Mouse (Mus musculus) E14TG2a.4 (cell line): ENCODE measurements around the gene Sbno2.
"Not testable (repeated sequence)": the region's sequence is repeated elsewhere in the genome, so short reads cannot be mapped to it uniquely, and the experiment has no call there.

ENCODE experiments used
- H3K27me3 ChIP-seq: 2 replicates; pipeline ENCODE4 v1.6.1; 2014; ENCODE audit warnings: low read length, control low read depth; ENCODE audit not compliant: insufficient read depth
- H3K36me3 ChIP-seq: 2 replicates; pipeline ENCODE4 v1.6.1; 2014; ENCODE audit warnings: low read length, control low read depth; ENCODE audit not compliant: insufficient read depth
- H3K4me1 ChIP-seq: replicated peaks from 2 replicates; pipeline ENCODE4 v1.6.1; 2014; ENCODE audit warnings: low read depth, low read length, control low read depth
- H3K4me3 ChIP-seq: replicated peaks from 2 replicates; pipeline ENCODE4 v1.5.1; 2014; ENCODE audit warnings: mild to moderate bottlenecking, low read length
- H3K9me3 ChIP-seq: 2 replicates; pipeline ENCODE4 v1.6.1; 2014; ENCODE audit warnings: low read length, control low read depth
- CTCF ChIP-seq: conservative IDR thresholded peaks from 2 replicates; pipeline ENCODE4 v1.5.1; 2014; ENCODE audit warnings: low read length
- NANOG ChIP-seq: IDR thresholded peaks from 2 replicates; pipeline ENCODE4 v1.6.1; 2014; ENCODE audit warnings: borderline replicate concordance, low read length, mixed read lengths
- POU5F1 ChIP-seq: IDR thresholded peaks from 2 replicates; pipeline ENCODE4 v1.6.1; 2014; ENCODE audit warnings: low read length, borderline replicate concordance

Gene Sbno2

GRCm38 (mm10) chr10:80055364-80055763 lies 50.0 kb downstream of the Sbno2 start:
- peak overlapping the region; percentile 93 for H3K4me3 ChIP-seq

DNA sequence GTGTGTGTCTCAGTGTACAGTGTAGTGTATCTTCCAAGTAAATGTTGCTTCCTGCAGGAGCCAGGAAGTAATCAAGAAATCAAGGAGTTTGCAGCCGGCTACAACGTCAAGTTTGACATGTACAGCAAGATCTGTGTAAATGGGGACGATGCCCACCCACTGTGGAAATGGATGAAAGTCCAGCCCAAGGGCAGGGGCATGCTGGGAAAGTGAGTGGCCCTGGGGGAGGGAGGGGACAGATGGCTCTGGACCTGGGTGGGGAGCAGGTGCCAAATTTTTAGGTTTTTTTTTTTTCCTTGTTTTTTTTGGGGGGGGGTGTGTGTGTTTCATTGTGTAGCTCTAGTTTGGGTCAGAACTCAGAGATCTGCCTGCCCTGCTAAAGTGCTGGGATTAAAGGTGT lies 50.5 kb downstream of the Sbno2 start:
- H3K36me3 ChIP-seq: peaks cover 63% of the 10 kb centered on the region
- not testable (repeated sequence) for H3K9me3 ChIP-seq, H3K27me3 ChIP-seq
- H3K4me1 ChIP-seq: peaks cover 77% of the 10 kb centered on the region
- peak overlapping the region; percentile 93 for H3K4me3 ChIP-seq

More at GRCm38 (mm10) chr10:80055364-80055763, 50.0 kb downstream of the Sbno2 start:
- Histone ChIP-seq H3K36me3 (peaks cover 67% of the 10 kb centered on the region), H3K9me3 (no peaks in the 10 kb centered on the region), H3K27me3 (no peaks in the 10 kb centered on the region), H3K4me1 (peaks cover 77% of the 10 kb centered on the region)
- TF ChIP-seq POU5F1 (no peak), NANOG (no peak), CTCF (no peak)

DNA sequence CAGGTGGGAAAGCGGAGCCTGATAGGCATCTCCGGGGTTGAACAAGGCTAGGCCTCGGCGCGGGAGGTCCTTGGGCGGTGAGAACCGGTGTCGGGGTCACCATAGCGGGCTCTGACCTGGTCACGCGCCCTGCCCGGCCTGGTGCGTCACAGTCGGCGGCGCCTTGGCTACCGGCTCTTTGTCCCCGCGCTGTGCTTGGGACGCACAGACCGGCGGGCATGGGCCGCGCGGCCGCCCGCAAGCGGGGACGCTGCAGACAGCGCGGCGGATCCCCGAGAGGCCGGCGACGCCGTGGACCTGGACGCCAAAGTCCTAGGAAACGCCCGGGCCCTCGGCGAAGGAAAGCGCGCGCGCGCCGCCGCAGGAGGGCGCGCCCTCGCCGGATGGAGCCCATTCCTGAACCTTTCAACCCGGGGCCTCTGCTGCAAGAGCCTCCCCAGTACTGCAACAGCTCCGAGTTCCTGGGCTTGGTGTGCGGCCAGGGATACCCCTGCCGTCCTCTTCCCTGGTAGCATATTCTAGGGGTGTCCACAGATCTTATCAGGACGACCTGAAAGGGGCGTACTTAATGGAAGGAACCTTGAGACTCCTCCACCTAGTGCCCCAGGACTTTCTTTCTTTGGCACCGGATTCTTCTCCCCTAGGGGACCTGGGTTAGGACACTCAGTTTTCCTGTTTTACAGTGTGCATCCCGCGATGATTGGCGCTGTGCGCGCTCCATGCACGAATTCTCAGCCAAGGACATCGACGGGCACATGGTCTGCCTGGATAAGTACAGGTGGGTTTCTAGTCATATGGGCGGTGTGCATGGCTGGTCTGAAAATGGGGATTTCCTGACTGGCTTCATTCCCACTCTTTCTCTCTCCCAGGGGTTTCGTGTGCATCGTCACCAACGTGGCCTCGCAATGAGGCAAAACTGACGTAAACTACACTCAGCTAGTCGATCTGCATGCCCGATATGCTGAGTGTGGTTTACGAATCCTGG lies 51.2 kb downstream of the Sbno2 start:
- Histone ChIP-seq H3K4me3 (peak overlapping the region; percentile 93), H3K27me3 (no peaks in the 10 kb centered on the region), H3K9me3 (no peaks in the 10 kb centered on the region), H3K36me3 (peaks cover 59% of the 10 kb centered on the region), H3K4me1 (peaks cover 81% of the 10 kb centered on the region)
- TF ChIP-seq CTCF: no peak
- no peak for TF ChIP-seq NANOG
- no peak for TF ChIP-seq POU5F1

DNA sequence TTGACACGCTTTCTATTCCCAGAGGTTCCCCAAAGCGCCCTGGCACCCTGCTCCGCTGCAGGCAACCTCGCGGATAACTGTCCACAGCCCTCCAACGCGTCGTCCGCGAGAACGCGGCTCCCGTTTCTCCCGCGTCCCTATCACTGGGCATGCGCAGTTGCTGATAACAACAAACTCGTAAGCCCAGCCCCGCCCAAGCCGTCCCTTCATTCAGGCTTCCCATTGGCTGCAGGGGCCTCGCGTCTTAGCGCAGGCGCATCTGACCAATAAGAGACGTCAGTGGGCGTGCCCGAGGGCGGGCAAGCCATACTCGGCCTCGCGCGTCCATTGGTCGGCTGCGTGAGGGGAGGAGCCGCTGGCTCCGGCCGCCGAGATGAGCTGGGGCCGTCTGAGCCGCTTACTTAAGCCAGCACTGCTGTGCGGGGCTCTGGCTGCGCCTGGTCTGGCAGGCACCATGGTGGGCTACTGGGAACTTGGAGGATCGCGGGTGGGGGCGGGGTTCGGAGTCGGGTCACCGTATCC lies 52.1 kb downstream of the Sbno2 start:
- Histone ChIP-seq H3K9me3 (no peaks in the 10 kb centered on the region), H3K36me3 (peaks cover 51% of the 10 kb centered on the region), H3K4me1 (peaks cover 81% of the 10 kb centered on the region), H3K4me3 (peak overlapping the region; percentile 93), H3K27me3 (no peaks in the 10 kb centered on the region)
- no peak for TF ChIP-seq NANOG
- no peak for TF ChIP-seq POU5F1
- TF ChIP-seq CTCF: no peak

DNA sequence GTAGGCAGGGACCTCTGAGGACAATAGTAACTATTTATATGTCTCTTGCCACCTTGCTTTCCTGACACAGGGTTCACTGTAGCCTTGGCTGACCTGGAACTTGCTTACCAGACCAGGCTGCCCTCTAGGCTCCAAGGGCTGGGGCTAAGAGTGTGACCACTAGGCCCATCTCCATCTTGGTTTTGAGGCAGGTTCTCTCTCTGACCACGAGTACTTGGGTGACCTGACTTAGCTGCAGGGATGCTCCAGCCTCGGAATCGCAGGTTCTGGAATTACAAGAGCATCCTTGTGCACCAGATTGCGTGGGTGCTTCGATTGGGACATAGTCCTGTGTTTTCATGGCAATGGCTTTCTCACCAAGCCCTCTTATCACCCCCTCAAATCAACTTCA lies 53.0 kb downstream of the Sbno2 start:
- no peak for TF ChIP-seq POU5F1
- no peak for TF ChIP-seq CTCF
- no peak for TF ChIP-seq NANOG
- H3K4me3 ChIP-seq: peak overlapping the region; percentile 77
- peaks cover 81% of the 10 kb centered on the region for H3K4me1 ChIP-seq
- no peaks in the 10 kb centered on the region for H3K9me3 ChIP-seq
- peaks cover 42% of the 10 kb centered on the region for H3K36me3 ChIP-seq
- no peaks in the 10 kb centered on the region for H3K27me3 ChIP-seq

GRCm38 (mm10) chr10:80051618-80052373 lies 53.6 kb downstream of the Sbno2 start:
- H3K4me1 ChIP-seq: peaks cover 81% of the 10 kb centered on the region
- TF ChIP-seq POU5F1 (no peak), CTCF (no peak)
- no peaks in the 10 kb centered on the region for H3K27me3 ChIP-seq
- peaks cover 36% of the 10 kb centered on the region for H3K36me3 ChIP-seq
- peak overlapping the region; percentile 77 for H3K4me3 ChIP-seq
- H3K9me3 ChIP-seq: no peaks in the 10 kb centered on the region

GRCm38 (mm10) chr10:80050885-80051617 lies 54.3 kb downstream of the Sbno2 start:
- Histone ChIP-seq H3K4me3 (peak overlapping the region; percentile 77), H3K4me1 (peaks cover 82% of the 10 kb centered on the region), H3K36me3 (peaks cover 28% of the 10 kb centered on the region), H3K27me3 (no peaks in the 10 kb centered on the region), H3K9me3 (no peaks in the 10 kb centered on the region)
- TF ChIP-seq POU5F1: peak; percentile 53; the same call in 1 of the 2 replicates
- TF ChIP-seq CTCF: no peak
- peak; percentile 64 for TF ChIP-seq NANOG

GRCm38 (mm10) chr10:80050244-80050643 lies 55.1 kb downstream of the Sbno2 start:
- Histone ChIP-seq H3K4me1 (peaks cover 82% of the 10 kb centered on the region), H3K9me3 (no peaks in the 10 kb centered on the region), H3K27me3 (no peaks in the 10 kb centered on the region), H3K36me3 (peaks cover 20% of the 10 kb centered on the region), H3K4me3 (peak overlapping the region; percentile 77)
- no peak for TF ChIP-seq CTCF
- TF ChIP-seq NANOG: no peak
- TF ChIP-seq POU5F1: no peak
